Mouse (Mus musculus): ENCODE measurements around the gene Gm26657.

The Gm26657 gene

DNA sequence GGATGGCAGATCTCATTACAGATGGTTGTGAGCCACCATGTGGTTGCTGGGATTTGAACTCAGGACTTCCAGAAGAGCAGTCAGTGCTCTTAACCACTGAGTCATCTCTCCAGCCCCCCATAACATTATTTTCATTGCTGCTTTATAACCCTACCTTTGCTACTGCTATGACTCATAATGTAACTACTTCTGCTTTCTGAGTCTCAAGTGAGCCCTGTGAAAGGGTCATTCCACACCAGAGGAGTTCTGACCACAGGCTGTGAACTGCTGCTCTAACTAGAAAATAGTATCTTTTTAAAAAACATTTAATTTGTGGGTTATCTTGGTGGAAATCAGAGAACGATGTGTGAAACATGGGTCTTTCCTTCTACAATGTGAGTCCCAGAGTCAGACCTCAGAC lies 17.8 kb downstream of the Gm26657 start:
- no peak for DNase-seq (ENCODE audit: low spot score)

DNA sequence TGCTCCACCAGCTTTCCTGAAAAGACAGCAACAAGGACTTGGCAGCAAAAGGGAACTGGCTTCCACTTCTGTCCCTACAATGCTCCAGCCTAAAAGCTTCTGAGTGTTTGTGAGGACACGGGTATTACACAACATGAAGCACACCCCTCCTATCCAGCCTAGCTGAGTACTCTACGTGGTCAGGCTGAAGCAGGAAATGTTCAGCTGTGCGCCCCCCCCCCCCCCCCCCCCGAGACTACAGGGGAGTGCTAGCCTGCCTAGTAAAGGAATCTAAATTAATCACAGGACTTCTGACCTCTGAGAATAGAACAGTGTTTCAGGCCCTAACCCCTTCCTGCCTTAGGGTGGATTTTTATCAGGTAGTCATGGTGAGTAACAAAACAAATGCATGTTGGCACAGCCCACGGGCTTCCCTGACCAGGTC lies 28.0 kb downstream of the Gm26657 start:
- DNase-seq (ENCODE audit: low spot score): no peak

- no peak for DNase-seq (ENCODE audit: low spot score)
These were observed 29.0 kb downstream of the Gm26657 start for GRCm38 (mm10) chr4:56768913-56769312.

GRCm38 (mm10) chr4:56771065-56771464 lies 31.2 kb downstream of the Gm26657 start:
- DNase-seq (ENCODE audit: low spot score): no peak

Measured in embryo, embryonic 10.5 days (tissue).